Mouse (Mus musculus): ENCODE data around the gene Sfrp5. TPM values are rescaled to one million over a fixed set of nuclear protein-coding genes. Genes with fewer than 3 reads are reported as not detected.

Gene Sfrp5
- polyA plus RNA-seq, 1 experiment from 2014 or later, result 1.2 TPM

DNA sequence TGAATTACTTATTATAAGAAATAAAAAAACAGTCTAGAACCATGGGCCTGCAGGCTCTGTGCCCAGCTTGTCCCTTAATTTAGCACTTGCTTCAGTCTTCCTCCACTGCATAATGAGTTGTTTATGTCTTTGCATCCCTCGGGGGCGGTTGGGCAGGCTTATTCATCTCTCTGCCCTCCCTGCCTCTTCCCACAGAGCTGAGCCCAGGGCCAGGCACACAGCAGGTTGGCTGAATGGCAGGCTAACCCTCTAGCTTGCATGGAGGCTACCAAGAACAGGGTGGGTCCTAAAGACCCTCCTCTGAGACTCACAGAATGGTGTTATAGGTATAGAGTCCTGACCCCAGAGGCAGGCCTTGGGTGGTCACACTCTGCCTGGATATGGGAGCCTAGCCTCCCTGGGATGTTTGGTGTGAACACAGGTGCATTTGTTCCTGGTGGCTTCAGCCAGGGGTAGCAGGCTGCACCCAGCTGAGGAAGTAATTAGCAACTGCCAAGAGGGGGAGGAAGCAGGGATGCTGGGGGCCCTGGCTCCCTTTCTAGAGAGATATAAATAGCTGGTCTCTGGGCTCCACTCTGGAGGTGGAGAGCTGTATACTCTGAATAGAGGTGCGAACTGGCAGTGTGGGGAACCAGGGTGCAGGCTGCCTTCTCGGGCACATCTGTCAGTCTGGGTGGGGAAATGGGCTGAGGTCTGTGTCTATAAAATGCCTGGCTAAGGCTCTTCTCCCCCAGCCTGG is 35.7 kb upstream of the Sfrp5 start:
- Histone ChIP-seq H3K9me3 (replicated peaks; ENCODE audit: control insufficient read depth, low read length) (no peaks in the 10 kb centered on the region), H3K4me2 (ENCODE audit: low read depth, low read length) (no peak overlapping the region), H3K9ac (replicated peaks; ENCODE audit: low read length) (no peak overlapping the region), H3K4me3 (ENCODE audit: low read depth, low read length) (no peak overlapping the region), H3K27ac (replicated peaks; ENCODE audit: low read depth, low read length) (no peak overlapping the region), H3K36me3 (replicated peaks; ENCODE audit: control insufficient read depth, insufficient read depth, low read depth, low read length) (no peaks in the 10 kb centered on the region), H3K4me1 (ENCODE audit: control insufficient read depth, insufficient read depth, low read length) (no peaks in the 10 kb centered on the region), H3K27me3 (ENCODE audit: control insufficient read depth, insufficient read depth, low read length) (no peaks in the 10 kb centered on the region)
- ATAC-seq (replicated peaks; ENCODE audit: insufficient number of reproducible peaks, low FRiP score, low TSS enrichment, low read depth) (no peak), DNase-seq (ENCODE audit: low spot score) (no peak)
- 22% methylated on average over 4 of the region's 4 CpGs for WGBS

DNA sequence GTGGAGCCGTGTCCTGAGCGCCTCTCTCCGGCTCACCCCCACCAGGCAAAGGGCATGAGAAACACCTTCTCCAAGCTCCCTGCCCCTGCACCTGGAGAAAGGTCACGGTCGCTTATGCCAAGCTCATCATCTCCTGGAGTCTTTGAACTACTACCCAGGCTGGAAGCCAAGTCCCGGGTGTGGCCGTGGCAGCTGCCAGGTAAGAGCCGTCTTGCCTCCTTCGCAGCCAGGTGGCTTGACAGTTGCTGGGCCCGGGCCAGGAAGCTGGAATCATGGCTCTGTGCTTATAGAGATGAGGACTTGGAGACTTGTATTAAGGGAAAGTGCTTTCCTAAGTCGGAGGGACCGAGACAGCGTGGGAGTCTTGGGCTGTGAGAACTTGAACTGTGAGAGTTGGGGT is 28.9 kb upstream of the Sfrp5 start:
- H3K9ac ChIP-seq (replicated peaks; ENCODE audit: low read length), result no peak overlapping the region

GRCm38 (mm10) chr19:42230288-42230568 is 28.2 kb upstream of the Sfrp5 start:
- H3K27ac ChIP-seq (replicated peaks; ENCODE audit: low read depth, low read length), result no peak overlapping the region
- ATAC-seq (replicated peaks; ENCODE audit: insufficient number of reproducible peaks, low FRiP score, low TSS enrichment, low read depth), result no peak
- no peak overlapping the region for H3K4me3 ChIP-seq (ENCODE audit: low read depth, low read length)
- no peaks in the 10 kb centered on the region for H3K4me1 ChIP-seq (ENCODE audit: control insufficient read depth, insufficient read depth, low read length)
- whole genome bisulfite sequencing, result 70% methylated on average over 5 of the region's 5 CpGs
- no peaks in the 10 kb centered on the region for H3K36me3 ChIP-seq (replicated peaks; ENCODE audit: control insufficient read depth, insufficient read depth, low read depth, low read length)
- no peaks in the 10 kb centered on the region for H3K27me3 ChIP-seq (ENCODE audit: control insufficient read depth, insufficient read depth, low read length)
- no peak overlapping the region for H3K4me2 ChIP-seq (ENCODE audit: low read depth, low read length)
- no peak for DNase-seq (ENCODE audit: low spot score)
- H3K9ac ChIP-seq (replicated peaks; ENCODE audit: low read length), result no peak overlapping the region
- no peaks in the 10 kb centered on the region for H3K9me3 ChIP-seq (replicated peaks; ENCODE audit: control insufficient read depth, low read length)

More for the DNA sequence above, 28.9 kb upstream of the Sfrp5 start:
- WGBS, result 90% methylated on average over 13 of the region's 13 CpGs
- no peaks in the 10 kb centered on the region for H3K4me1 ChIP-seq (ENCODE audit: control insufficient read depth, insufficient read depth, low read length)
- no peaks in the 10 kb centered on the region for H3K27me3 ChIP-seq (ENCODE audit: control insufficient read depth, insufficient read depth, low read length)
- ATAC-seq (replicated peaks; ENCODE audit: insufficient number of reproducible peaks, low FRiP score, low TSS enrichment, low read depth) (no peak), DNase-seq (ENCODE audit: low spot score) (no peak)
- no peaks in the 10 kb centered on the region for H3K9me3 ChIP-seq (replicated peaks; ENCODE audit: control insufficient read depth, low read length)
- H3K4me2 ChIP-seq (ENCODE audit: low read depth, low read length), result no peak overlapping the region
- H3K36me3 ChIP-seq (replicated peaks; ENCODE audit: control insufficient read depth, insufficient read depth, low read depth, low read length), result no peaks in the 10 kb centered on the region
- H3K27ac ChIP-seq (replicated peaks; ENCODE audit: low read depth, low read length), result no peak overlapping the region
- no peak overlapping the region for H3K4me3 ChIP-seq (ENCODE audit: low read depth, low read length)

DNA sequence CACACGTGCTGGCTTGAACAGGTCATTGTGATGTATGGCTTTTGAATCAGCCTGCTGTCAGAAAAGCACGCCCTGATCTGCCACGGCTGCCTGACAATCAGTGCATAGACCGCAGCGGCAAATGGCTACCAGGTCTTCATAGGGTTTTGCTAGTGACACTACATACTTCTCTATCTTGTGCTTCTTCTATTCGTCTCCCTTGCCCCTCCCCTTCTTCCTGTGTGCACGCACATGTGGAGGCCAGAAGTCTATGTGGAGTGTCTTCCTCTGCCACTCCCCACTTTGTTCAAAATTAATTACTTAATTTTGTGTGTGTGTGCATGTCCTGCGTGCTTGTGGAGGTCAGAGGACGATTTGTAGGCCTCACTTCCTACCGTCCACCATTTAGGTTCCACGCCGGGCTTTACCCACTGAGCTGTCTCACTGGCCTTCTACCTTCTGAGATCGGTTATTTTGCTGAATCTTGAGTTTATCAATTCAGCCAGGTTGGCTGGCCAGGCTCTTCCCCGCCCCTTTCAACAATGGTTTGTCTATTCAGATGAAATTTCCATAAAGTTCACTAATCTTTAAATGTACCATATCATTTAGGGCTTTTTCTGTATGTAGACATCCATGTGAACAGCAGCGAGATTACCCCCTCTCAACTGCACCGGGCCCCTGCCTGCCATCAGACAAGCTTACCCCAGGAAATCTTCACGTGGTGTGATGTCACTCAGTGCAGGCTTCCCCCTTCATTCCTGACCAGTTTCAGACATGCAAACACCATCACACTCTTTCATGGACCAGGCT is 27.6 kb upstream of the Sfrp5 start:
- WGBS, result 81% methylated on average over 17 of the region's 17 CpGs
- Histone ChIP-seq H3K4me1 (ENCODE audit: control insufficient read depth, insufficient read depth, low read length) (no peaks in the 10 kb centered on the region), H3K9ac (replicated peaks; ENCODE audit: low read length) (no peak overlapping the region), H3K27me3 (ENCODE audit: control insufficient read depth, insufficient read depth, low read length) (no peaks in the 10 kb centered on the region), H3K27ac (replicated peaks; ENCODE audit: low read depth, low read length) (no peak overlapping the region), H3K4me2 (ENCODE audit: low read depth, low read length) (no peak overlapping the region), H3K9me3 (replicated peaks; ENCODE audit: control insufficient read depth, low read length) (no peaks in the 10 kb centered on the region), H3K4me3 (ENCODE audit: low read depth, low read length) (no peak overlapping the region), H3K36me3 (replicated peaks; ENCODE audit: control insufficient read depth, insufficient read depth, low read depth, low read length) (no peaks in the 10 kb centered on the region)
- ATAC-seq (replicated peaks; ENCODE audit: insufficient number of reproducible peaks, low FRiP score, low TSS enrichment, low read depth) (no peak), DNase-seq (ENCODE audit: low spot score) (no peak)

GRCm38 (mm10) chr19:42226451-42226850 is 24.4 kb upstream of the Sfrp5 start:
- no peaks in the 10 kb centered on the region for H3K36me3 ChIP-seq (replicated peaks; ENCODE audit: control insufficient read depth, insufficient read depth, low read depth, low read length)
- ATAC-seq (replicated peaks; ENCODE audit: insufficient number of reproducible peaks, low FRiP score, low TSS enrichment, low read depth), result no peak
- H3K4me2 ChIP-seq (ENCODE audit: low read depth, low read length), result no peak overlapping the region
- H3K4me1 ChIP-seq (ENCODE audit: control insufficient read depth, insufficient read depth, low read length), result no peaks in the 10 kb centered on the region
- no peak overlapping the region for H3K27ac ChIP-seq (replicated peaks; ENCODE audit: low read depth, low read length)
- no peak overlapping the region for H3K4me3 ChIP-seq (ENCODE audit: low read depth, low read length)
- H3K9me3 ChIP-seq (replicated peaks; ENCODE audit: control insufficient read depth, low read length), result no peaks in the 10 kb centered on the region
- H3K9ac ChIP-seq (replicated peaks; ENCODE audit: low read length), result no peak overlapping the region
- H3K27me3 ChIP-seq (ENCODE audit: control insufficient read depth, insufficient read depth, low read length), result no peaks in the 10 kb centered on the region
- 81% methylated on average over 10 of the region's 10 CpGs for WGBS
- no peak for DNase-seq (ENCODE audit: low spot score)

- H3K9ac ChIP-seq (replicated peaks; ENCODE audit: low read length), result no peak overlapping the region
- ATAC-seq (replicated peaks; ENCODE audit: insufficient number of reproducible peaks, low FRiP score, low TSS enrichment, low read depth), result no peak
Measured at GRCm38 (mm10) chr19:42217374-42217763, 15.3 kb upstream of the Sfrp5 start.

DNA sequence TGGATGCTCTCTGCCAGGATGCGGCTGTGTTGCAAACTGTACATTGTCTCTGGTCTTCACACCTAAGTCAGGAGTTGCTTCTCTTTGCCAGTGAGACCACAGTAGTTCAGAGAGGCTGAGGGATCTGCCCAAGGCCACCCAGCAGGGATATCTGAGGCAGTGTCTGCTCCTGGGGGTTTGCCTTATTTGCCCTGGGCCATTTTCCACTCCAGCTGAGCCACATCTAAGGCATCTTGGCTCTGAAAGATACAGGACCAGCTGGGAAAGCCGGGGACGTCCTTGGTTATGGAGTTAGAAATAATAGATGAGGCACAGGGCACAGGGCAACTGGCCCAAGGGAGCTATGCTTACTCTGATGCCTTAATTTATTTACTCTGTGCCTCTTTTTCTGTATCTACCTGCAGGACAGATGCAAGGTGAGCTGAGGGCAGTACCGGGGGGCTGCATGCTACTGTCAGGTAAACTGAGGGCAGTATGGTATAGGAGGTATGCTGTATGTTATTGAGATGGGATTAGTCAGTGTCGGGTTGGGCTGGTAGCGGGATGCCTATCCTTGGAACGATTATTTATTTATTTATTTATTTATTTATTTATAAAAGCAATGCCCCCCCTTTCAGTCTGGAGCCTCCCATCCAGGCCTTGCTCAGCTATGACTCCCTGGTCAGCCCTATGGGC is 14.8 kb upstream of the Sfrp5 start:
- Histone ChIP-seq H3K36me3 (replicated peaks; ENCODE audit: control insufficient read depth, insufficient read depth, low read depth, low read length) (no peaks in the 10 kb centered on the region), H3K4me3 (ENCODE audit: low read depth, low read length) (no peak overlapping the region), H3K27ac (replicated peaks; ENCODE audit: low read depth, low read length) (no peak overlapping the region), H3K4me1 (ENCODE audit: control insufficient read depth, insufficient read depth, low read length) (no peaks in the 10 kb centered on the region), H3K4me2 (ENCODE audit: low read depth, low read length) (no peak overlapping the region), H3K9me3 (replicated peaks; ENCODE audit: control insufficient read depth, low read length) (no peaks in the 10 kb centered on the region), H3K27me3 (ENCODE audit: control insufficient read depth, insufficient read depth, low read length) (no peaks in the 10 kb centered on the region), H3K9ac (replicated peaks; ENCODE audit: low read length) (no peak overlapping the region)
- WGBS, result 69% methylated on average over 7 of the region's 7 CpGs
- ATAC-seq (replicated peaks; ENCODE audit: insufficient number of reproducible peaks, low FRiP score, low TSS enrichment, low read depth) (no peak), DNase-seq (ENCODE audit: low spot score) (no peak)

More at GRCm38 (mm10) chr19:42217374-42217763, 15.3 kb upstream of the Sfrp5 start:
- no peaks in the 10 kb centered on the region for H3K27me3 ChIP-seq (ENCODE audit: control insufficient read depth, insufficient read depth, low read length)
- H3K36me3 ChIP-seq (replicated peaks; ENCODE audit: control insufficient read depth, insufficient read depth, low read depth, low read length), result no peaks in the 10 kb centered on the region
- no peak overlapping the region for H3K4me2 ChIP-seq (ENCODE audit: low read depth, low read length)
- no peaks in the 10 kb centered on the region for H3K4me1 ChIP-seq (ENCODE audit: control insufficient read depth, insufficient read depth, low read length)
- no peak overlapping the region for H3K4me3 ChIP-seq (ENCODE audit: low read depth, low read length)
- no peaks in the 10 kb centered on the region for H3K9me3 ChIP-seq (replicated peaks; ENCODE audit: control insufficient read depth, low read length)
- H3K27ac ChIP-seq (replicated peaks; ENCODE audit: low read depth, low read length), result no peak overlapping the region
- peak; percentile 33 for DNase-seq (ENCODE audit: low spot score)
- 30% methylated on average over 2 of the region's 2 CpGs for WGBS

- Histone ChIP-seq H3K4me1 (ENCODE audit: control insufficient read depth, insufficient read depth, low read length) (no peaks in the 10 kb centered on the region), H3K9ac (replicated peaks; ENCODE audit: low read length) (no peak overlapping the region), H3K27me3 (ENCODE audit: control insufficient read depth, insufficient read depth, low read length) (no peaks in the 10 kb centered on the region), H3K4me3 (ENCODE audit: low read depth, low read length) (no peak overlapping the region), H3K4me2 (ENCODE audit: low read depth, low read length) (no peak overlapping the region), H3K9me3 (replicated peaks; ENCODE audit: control insufficient read depth, low read length) (no peaks in the 10 kb centered on the region), H3K27ac (replicated peaks; ENCODE audit: low read depth, low read length) (no peak overlapping the region), H3K36me3 (replicated peaks; ENCODE audit: control insufficient read depth, insufficient read depth, low read depth, low read length) (no peaks in the 10 kb centered on the region)
- DNase-seq (ENCODE audit: low spot score) (no peak), ATAC-seq (replicated peaks; ENCODE audit: insufficient number of reproducible peaks, low FRiP score, low TSS enrichment, low read depth) (no peak)
- WGBS, result 78% methylated on average over 2 of the region's 2 CpGs
Measured at GRCm38 (mm10) chr19:42214601-42215000, 12.5 kb upstream of the Sfrp5 start.

Data from embryonic facial prominence, embryonic 11.5 days (tissue).